Mouse (Mus musculus): ENCODE measurements around the gene Phactr1. TPM values are rescaled to one million over a fixed set of nuclear protein-coding genes. Genes with fewer than 3 reads are reported as not detected.

The Phactr1 gene
- polyA plus RNA-seq, 1 experiment: not detected

- peaks cover 23% of the 10 kb centered on the region for H3K9me3 ChIP-seq (ENCODE audit: control insufficient read depth, low read length)
- H3K27me3 ChIP-seq (ENCODE audit: control insufficient read depth): no peaks in the 10 kb centered on the region
- H3K4me3 ChIP-seq (replicated peaks): no peak overlapping the region
- H3K36me3 ChIP-seq (ENCODE audit: control insufficient read depth): no peaks in the 10 kb centered on the region
- H3K4me1 ChIP-seq (ENCODE audit: control insufficient read depth): no peaks in the 10 kb centered on the region
- TF ChIP-seq TAL1 (IDR thresholded peaks at IDR 0.05; ENCODE audit: low read length): no peak
- TF ChIP-seq GATA1 (IDR thresholded peaks at IDR 0.05; ENCODE audit: low read length): no peak
Measured at GRCm38 (mm10) chr13:42823875-42824274, 143.5 kb downstream of the Phactr1 start.

GRCm38 (mm10) chr13:42826602-42827001 lies 146.2 kb downstream of the Phactr1 start:
- no peak for TF ChIP-seq GATA1 (IDR thresholded peaks at IDR 0.05; ENCODE audit: low read length)
- TF ChIP-seq TAL1 (IDR thresholded peaks at IDR 0.05; ENCODE audit: low read length): no peak

GRCm38 (mm10) chr13:42828978-42829377 lies 148.6 kb downstream of the Phactr1 start:
- Histone ChIP-seq H3K36me3 (ENCODE audit: control insufficient read depth) (no peaks in the 10 kb centered on the region), H3K4me3 (replicated peaks) (no peak overlapping the region), H3K9me3 (ENCODE audit: control insufficient read depth, low read length) (peaks cover 23% of the 10 kb centered on the region), H3K4me1 (ENCODE audit: control insufficient read depth) (no peaks in the 10 kb centered on the region), H3K27me3 (ENCODE audit: control insufficient read depth) (no peaks in the 10 kb centered on the region)
- TF ChIP-seq TAL1 (IDR thresholded peaks at IDR 0.05; ENCODE audit: low read length) (no peak), GATA1 (IDR thresholded peaks at IDR 0.05; ENCODE audit: low read length) (no peak)

More at GRCm38 (mm10) chr13:42826602-42827001, 146.2 kb downstream of the Phactr1 start:
- Histone ChIP-seq H3K4me3 (replicated peaks) (no peak overlapping the region), H3K36me3 (ENCODE audit: control insufficient read depth) (no peaks in the 10 kb centered on the region), H3K27me3 (ENCODE audit: control insufficient read depth) (no peaks in the 10 kb centered on the region), H3K9me3 (ENCODE audit: control insufficient read depth, low read length) (peaks cover 23% of the 10 kb centered on the region), H3K4me1 (ENCODE audit: control insufficient read depth) (no peaks in the 10 kb centered on the region)

GRCm38 (mm10) chr13:42835441-42835840 lies 155.0 kb downstream of the Phactr1 start:
- Histone ChIP-seq H3K27me3 (ENCODE audit: control insufficient read depth) (no peaks in the 10 kb centered on the region), H3K36me3 (ENCODE audit: control insufficient read depth) (no peaks in the 10 kb centered on the region), H3K4me3 (replicated peaks) (no peak overlapping the region), H3K9me3 (ENCODE audit: control insufficient read depth, low read length) (no peaks in the 10 kb centered on the region), H3K4me1 (ENCODE audit: control insufficient read depth) (no peaks in the 10 kb centered on the region)
- no peak for TF ChIP-seq TAL1 (IDR thresholded peaks at IDR 0.05; ENCODE audit: low read length)
- no peak for TF ChIP-seq GATA1 (IDR thresholded peaks at IDR 0.05; ENCODE audit: low read length)

GRCm38 (mm10) chr13:42839358-42839757 lies 158.9 kb downstream of the Phactr1 start:
- Histone ChIP-seq H3K4me1 (ENCODE audit: control insufficient read depth) (no peaks in the 10 kb centered on the region), H3K27me3 (ENCODE audit: control insufficient read depth) (no peaks in the 10 kb centered on the region), H3K4me3 (replicated peaks) (no peak overlapping the region), H3K36me3 (ENCODE audit: control insufficient read depth) (no peaks in the 10 kb centered on the region), H3K9me3 (ENCODE audit: control insufficient read depth, low read length) (no peaks in the 10 kb centered on the region)
- TF ChIP-seq TAL1 (IDR thresholded peaks at IDR 0.05; ENCODE audit: low read length) (no peak), GATA1 (IDR thresholded peaks at IDR 0.05; ENCODE audit: low read length) (no peak)

DNA sequence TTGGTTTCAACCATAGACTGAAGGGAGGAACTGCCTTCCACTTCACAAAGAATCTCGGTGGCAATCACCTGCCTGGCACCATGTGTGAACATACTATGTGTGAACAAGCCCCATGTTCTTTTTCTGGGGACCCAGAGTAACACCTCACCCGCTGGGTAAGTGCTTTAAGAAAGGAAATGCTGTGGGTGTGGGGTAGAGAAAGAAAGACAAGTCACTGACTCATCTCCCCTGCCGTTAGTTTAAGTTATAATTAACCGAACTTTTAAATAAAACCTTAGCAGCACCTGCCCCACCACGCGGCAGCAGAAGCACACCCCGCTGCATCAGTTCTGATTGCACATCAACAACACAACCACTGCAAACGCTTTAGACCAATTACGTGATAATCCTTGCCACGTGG lies 171.7 kb downstream of the Phactr1 start:
- Histone ChIP-seq H3K36me3 (ENCODE audit: control insufficient read depth) (no peaks in the 10 kb centered on the region), H3K4me3 (replicated peaks) (no peak overlapping the region), H3K27me3 (ENCODE audit: control insufficient read depth) (no peaks in the 10 kb centered on the region), H3K9me3 (ENCODE audit: control insufficient read depth, low read length) (no peaks in the 10 kb centered on the region), H3K4me1 (ENCODE audit: control insufficient read depth) (no peaks in the 10 kb centered on the region)
- TF ChIP-seq TAL1 (IDR thresholded peaks at IDR 0.05; ENCODE audit: low read length) (no peak), GATA1 (IDR thresholded peaks at IDR 0.05; ENCODE audit: low read length) (no peak)

DNA sequence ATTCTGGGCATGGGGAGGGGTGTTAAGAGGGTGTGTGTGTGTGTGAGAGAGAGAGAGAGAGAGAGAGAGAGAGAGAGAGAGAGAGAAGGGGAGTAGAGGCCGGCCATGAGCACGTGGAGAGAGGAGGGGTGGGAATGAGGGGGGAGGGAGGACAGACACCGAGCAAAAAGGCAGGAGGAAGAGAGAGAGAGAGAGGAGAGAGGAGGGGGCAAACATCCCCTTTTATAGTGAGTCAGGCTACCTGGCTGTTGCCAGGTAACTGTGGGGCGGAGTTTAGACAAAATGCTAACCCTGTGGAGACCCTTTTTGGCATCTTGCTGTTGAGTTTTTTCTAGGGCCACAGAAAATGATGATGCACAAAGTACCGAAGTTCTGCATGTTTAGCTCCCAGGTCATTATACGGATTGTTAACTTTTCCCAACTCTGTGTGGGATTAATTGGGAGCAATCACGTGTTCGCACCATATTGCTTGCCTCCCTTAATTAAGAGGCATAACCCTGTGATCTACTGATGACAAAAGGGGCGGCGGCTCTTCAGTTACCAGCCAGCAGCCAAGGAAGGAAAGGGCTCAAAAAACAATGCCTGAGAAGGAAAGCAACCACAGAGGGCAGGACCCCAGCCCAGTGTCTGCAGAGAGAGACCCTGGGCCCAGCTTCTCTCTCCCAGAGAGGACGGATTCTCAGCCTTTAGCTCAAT lies 173.6 kb downstream of the Phactr1 start:
- TF ChIP-seq TAL1 (IDR thresholded peaks at IDR 0.05; ENCODE audit: low read length) (no peak), GATA1 (IDR thresholded peaks at IDR 0.05; ENCODE audit: low read length) (no peak)
- Histone ChIP-seq H3K27me3 (ENCODE audit: control insufficient read depth) (no peaks in the 10 kb centered on the region), H3K4me3 (replicated peaks) (no peak overlapping the region), H3K9me3 (ENCODE audit: control insufficient read depth, low read length) (no peaks in the 10 kb centered on the region), H3K36me3 (ENCODE audit: control insufficient read depth) (no peaks in the 10 kb centered on the region), H3K4me1 (ENCODE audit: control insufficient read depth) (no peaks in the 10 kb centered on the region)

DNA sequence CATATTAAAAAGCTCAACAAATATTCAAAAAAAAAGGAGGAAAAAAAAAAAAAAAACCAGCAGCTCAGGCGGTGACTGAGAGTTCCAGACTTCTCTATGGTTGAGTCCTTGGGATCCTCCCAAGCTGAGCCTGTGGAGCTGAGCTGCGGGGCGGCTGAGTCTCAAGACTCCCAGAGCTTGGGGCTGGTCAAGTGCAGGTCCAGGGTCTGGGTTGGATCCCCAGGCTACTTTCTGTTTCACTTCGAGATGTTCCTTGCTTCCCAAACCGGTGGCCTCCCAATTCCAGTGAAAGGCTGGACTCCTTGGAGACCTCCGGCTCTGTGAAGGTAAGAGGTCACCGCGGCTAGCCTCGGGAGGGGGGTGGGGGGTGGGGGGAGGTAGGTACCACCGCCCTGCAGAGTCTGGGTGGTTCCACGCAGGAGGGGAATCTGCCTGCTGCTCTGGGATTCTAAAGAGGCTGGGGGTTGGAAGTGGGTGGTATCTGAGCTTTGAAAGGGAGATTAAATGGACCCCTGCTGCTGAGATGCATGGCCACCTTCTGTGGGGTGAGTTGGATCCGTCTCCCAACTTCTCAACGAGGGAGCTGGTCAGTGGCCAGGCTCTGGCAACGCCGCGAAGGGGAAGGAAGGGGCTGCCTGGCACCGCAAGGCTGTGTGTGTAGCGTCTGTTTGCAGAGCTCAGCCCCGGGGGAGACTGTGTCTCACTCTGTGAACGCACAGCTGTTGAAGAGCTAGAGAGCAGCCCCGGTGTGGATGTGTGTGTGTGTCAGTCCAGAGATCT lies 185.9 kb downstream of the Phactr1 start:
- H3K4me1 ChIP-seq (ENCODE audit: control insufficient read depth): no peaks in the 10 kb centered on the region
- no peaks in the 10 kb centered on the region for H3K36me3 ChIP-seq (ENCODE audit: control insufficient read depth)
- H3K27me3 ChIP-seq (ENCODE audit: control insufficient read depth): peaks cover 8% of the 10 kb centered on the region
- TF ChIP-seq GATA1 (IDR thresholded peaks at IDR 0.05; ENCODE audit: low read length) (no peak), TAL1 (IDR thresholded peaks at IDR 0.05; ENCODE audit: low read length) (no peak)
- no peaks in the 10 kb centered on the region for H3K9me3 ChIP-seq (ENCODE audit: control insufficient read depth, low read length)
- no peak overlapping the region for H3K4me3 ChIP-seq (replicated peaks)

DNA sequence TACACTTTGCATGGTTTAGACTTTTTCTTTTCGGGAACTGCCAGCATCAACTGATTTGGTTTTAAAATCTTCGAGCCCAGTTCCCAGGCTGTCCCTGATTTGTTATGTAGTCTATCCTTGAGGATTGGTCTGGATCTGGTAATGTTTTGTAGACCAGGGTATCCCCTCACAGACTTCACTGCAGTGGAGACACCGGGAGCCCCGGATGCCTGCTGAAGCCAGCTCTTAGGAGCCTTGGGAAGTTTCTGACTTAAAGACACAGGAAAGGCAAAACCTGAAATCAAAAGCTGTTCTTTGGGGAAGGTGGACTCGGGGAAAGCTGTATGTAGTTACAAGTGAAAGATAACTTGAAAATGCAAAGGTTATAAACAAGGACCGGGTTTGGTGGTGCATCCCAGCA lies 186.6 kb downstream of the Phactr1 start:
- H3K36me3 ChIP-seq (ENCODE audit: control insufficient read depth): no peaks in the 10 kb centered on the region
- H3K9me3 ChIP-seq (ENCODE audit: control insufficient read depth, low read length): no peaks in the 10 kb centered on the region
- H3K4me1 ChIP-seq (ENCODE audit: control insufficient read depth): no peaks in the 10 kb centered on the region
- H3K27me3 ChIP-seq (ENCODE audit: control insufficient read depth): peaks cover 8% of the 10 kb centered on the region
- TF ChIP-seq GATA1 (IDR thresholded peaks at IDR 0.05; ENCODE audit: low read length) (no peak), TAL1 (IDR thresholded peaks at IDR 0.05; ENCODE audit: low read length) (no peak)
- H3K4me3 ChIP-seq (replicated peaks): no peak overlapping the region

Data from erythroblast, embryonic 14.5 days (primary cell).